Mouse (Mus musculus): ENCODE results near the gene Tdg.
A peak's percentile ranks its signal among the peaks of the same experiment; 100 is the strongest.

The Tdg gene

GRCm38 (mm10) chr10:82663289-82663688 is 33.7 kb downstream of the Tdg start:
- no peak for DNase-seq (ENCODE audit: low spot score in 2 of 2)

GRCm38 (mm10) chr10:82665951-82666350 is 36.3 kb downstream of the Tdg start:
- DNase-seq (ENCODE audit: low spot score in 2 of 2): no peak

GRCm38 (mm10) chr10:82666436-82667234 is 37.0 kb downstream of the Tdg start:
- peak; percentile 85 to 94 for DNase-seq (ENCODE audit: low spot score in 2 of 2)

GRCm38 (mm10) chr10:82670205-82670604 is 40.6 kb downstream of the Tdg start:
- DNase-seq (ENCODE audit: low spot score in 2 of 2): no peak

GRCm38 (mm10) chr10:82676949-82677348 is 47.3 kb downstream of the Tdg start:
- peak in 1 of 2 experiments; percentile 44 for DNase-seq (ENCODE audit: low spot score in 2 of 2)

- DNase-seq (ENCODE audit: low spot score in 2 of 2): peak; percentile 54 to 85
Measured at GRCm38 (mm10) chr10:82680769-82681168, 51.1 kb downstream of the Tdg start.

GRCm38 (mm10) chr10:82681639-82682038 is 52.0 kb downstream of the Tdg start:
- peak; percentile 51 to 71 for DNase-seq (ENCODE audit: low spot score in 2 of 2)

GRCm38 (mm10) chr10:82685440-82685839 is 55.8 kb downstream of the Tdg start:
- no peak for DNase-seq (ENCODE audit: low spot score in 2 of 2)

GRCm38 (mm10) chr10:82689681-82690211 is 60.1 kb downstream of the Tdg start:
- DNase-seq (ENCODE audit: low spot score in 2 of 2): peak; percentile 27 to 37

GRCm38 (mm10) chr10:82690494-82690893 is 60.9 kb downstream of the Tdg start, which contains the start of gene Glt8d2:
Glt8d2 (minus strand) TSS chr10:82690650.
- DNase-seq (ENCODE audit: low spot score in 2 of 2): peak; percentile 64 to 71

- no peak for DNase-seq (ENCODE audit: low spot score in 2 of 2)
Measured at GRCm38 (mm10) chr10:82695956-82696355, 66.3 kb downstream of the Tdg start, which contains the start of gene Hcfc2. Hcfc2 (plus strand) TSS chr10:82696160.

GRCm38 (mm10) chr10:82696453-82697079 is 66.9 kb downstream of the Tdg start:
- no peak for DNase-seq (ENCODE audit: low spot score in 2 of 2)

- no peak for DNase-seq (ENCODE audit: low spot score in 2 of 2)
Measured at GRCm38 (mm10) chr10:82697305-82697898, 67.8 kb downstream of the Tdg start.

GRCm38 (mm10) chr10:82698712-82699261 is 69.2 kb downstream of the Tdg start:
- peak; percentile 88 to 90 for DNase-seq (ENCODE audit: low spot score in 2 of 2)

- DNase-seq (ENCODE audit: low spot score in 2 of 2): peak in 1 of 2 experiments; percentile 24
Measured at GRCm38 (mm10) chr10:82699296-82699941, 69.8 kb downstream of the Tdg start.

All from frontal cortex, postnatal 36 days (tissue).